Mouse (Mus musculus) heart, postnatal 0 days (tissue): Measurements from ENCODE around the gene Yju2. TPM values are rescaled to one million over a fixed set of nuclear protein-coding genes. Genes with fewer than 3 reads are reported as not detected.
"Not testable (repeated sequence)": the region's sequence is repeated elsewhere in the genome, so short reads cannot be mapped to it uniquely, and the experiment has no call there.

ENCODE experiments used
- ATAC-seq: fragments of 200-750 bp; cut with Nextera tagmentation; 2 replicates; pipeline ENCODE4 v1.8.0; 2017; ENCODE audit warnings: low read depth, moderate number of reproducible peaks, moderate library complexity; ENCODE audit not compliant: insufficient read depth
- DNase-seq: peaks from one replicate; pipeline ENCODE4 v3.0.0-alpha.2; 2016; ENCODE audit warnings: low spot score
- H3K27ac ChIP-seq: fragments of 300-500 bp; sonication (generic); 2 replicates; pipeline ENCODE4 v1.5.1; 2014; ENCODE audit warnings: low read depth, mild to moderate bottlenecking
- H3K27me3 ChIP-seq: fragments of 300-500 bp; sonication (generic); 2 replicates; pipeline ENCODE4 v1.6.1; 2014; ENCODE audit warnings: low read length, mixed read lengths; ENCODE audit not compliant: control insufficient read depth, insufficient read depth
- H3K36me3 ChIP-seq: fragments of 300-500 bp; sonication (generic); replicated peaks from 2 replicates; pipeline ENCODE4 v1.6.1; 2014; ENCODE audit warnings: low read length, mixed read lengths; ENCODE audit not compliant: control insufficient read depth, insufficient read depth
- H3K4me1 ChIP-seq: fragments of 300-500 bp; sonication (generic); 2 replicates; pipeline ENCODE4 v1.6.1; 2014; ENCODE audit warnings: antibody characterized with exemption; ENCODE audit not compliant: control insufficient read depth, insufficient read depth
- H3K4me2 ChIP-seq: fragments of 300-500 bp; sonication (generic); 2 replicates; pipeline ENCODE4 v1.6.1; 2014; ENCODE audit warnings: low read depth, mild to moderate bottlenecking, low read length, moderate library complexity
- H3K4me3 ChIP-seq: fragments of 300-500 bp; sonication (generic); 2 replicates; pipeline ENCODE4 v1.5.1; 2014; ENCODE audit warnings: low read depth, low read length
- H3K9ac ChIP-seq: fragments of 300-500 bp; sonication (generic); replicated peaks from 2 replicates; pipeline ENCODE4 v1.6.1; 2014; ENCODE audit warnings: low read depth, low read length, mixed read lengths
- H3K9me3 ChIP-seq: fragments of 300-500 bp; sonication (generic); replicated peaks from 2 replicates; pipeline ENCODE4 v1.6.1; 2016; ENCODE audit warnings: low read length; ENCODE audit not compliant: control insufficient read depth
- CTCF ChIP-seq: IDR thresholded peaks from 2 replicates; pipeline ENCODE4 v1.5.1; 2016; ENCODE audit warnings: antibody characterized with exemption, control low read depth, low read depth
- EP300 ChIP-seq: IDR thresholded peaks from 2 replicates; pipeline ENCODE4 v1.6.1; 2016; ENCODE audit warnings: antibody characterized with exemption, low read depth
- WGBS: fragments of 180-500 bp; shearing (Covaris S2); extraction: QIAGEN DNeasy Blood & Tissue Kit; methylation state at CpG from one replicate; pipeline ENCODE4 v1.1.7; 2014; 5-methylcytosine and 5-hydroxymethylcytosine counted together
- polyA plus RNA-seq: library from polyadenylated mRNA; unstranded; fragments of >200 nt; fragmentation: Nextera tagmentation; extraction: Ambion mirVana; gene quantifications from 2 replicates; pipeline ENCODE4 v1.2.1, GENCODE M21; 2015
- total RNA-seq: library from RNA; depleted of rRNA; stranded (reverse); fragments of >200 nt; gene quantifications from 2 replicates; pipeline ENCODE4 v1.2.3, GENCODE M21; 2014; ENCODE audit warnings: low replicate concordance; rRNA removed

Gene Yju2
- total RNA-seq (5.9 and 6.4 TPM in 2 replicates), polyA plus RNA-seq (12.3 and 12.8 TPM in 2 replicates)

DNA sequence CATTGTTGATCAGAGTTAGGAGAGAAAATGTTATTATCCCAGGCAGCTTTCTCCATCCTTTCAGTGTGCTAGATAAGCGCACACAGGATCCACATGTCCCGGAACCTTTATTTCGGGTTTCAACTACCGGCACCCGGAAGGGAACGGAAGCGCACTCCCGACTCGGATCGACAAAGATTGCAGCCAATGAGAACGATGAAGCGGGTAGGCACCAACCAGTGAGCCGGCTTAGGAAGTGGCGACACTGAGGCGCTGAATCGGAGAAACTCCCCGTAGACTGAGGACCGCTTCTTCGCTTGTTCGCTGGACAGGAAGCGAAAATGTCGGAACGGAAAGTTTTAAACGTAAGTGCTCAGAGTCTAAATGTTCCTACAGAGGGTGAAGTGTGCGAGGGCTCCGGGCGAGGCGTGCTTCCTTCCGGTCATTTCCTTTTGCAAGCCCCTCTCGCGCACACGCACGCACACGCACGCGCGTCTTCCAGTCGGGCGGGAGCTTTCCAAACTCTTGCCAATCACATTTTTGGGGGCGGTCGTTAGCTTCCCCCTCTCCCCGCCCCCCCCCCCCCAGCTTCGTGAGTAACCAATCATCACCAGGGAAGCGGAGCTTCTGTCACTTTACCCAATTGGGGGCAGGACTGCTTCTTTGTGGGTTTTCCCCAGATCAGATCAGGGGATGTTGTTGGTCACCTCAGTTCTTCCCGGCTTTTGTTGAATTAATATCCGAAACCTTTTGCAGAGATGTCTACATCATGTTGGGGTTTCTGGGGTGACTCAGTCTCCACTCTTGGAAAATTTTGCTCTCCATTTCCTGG, at the start of gene Yju2:
Gene Yju2 (plus strand): TSS at position 182 of the 811 bp plus-strand sequence.
- ATAC-seq (peak; percentile 94), DNase-seq (peak; percentile 96)
- under 1% methylated on average over 44 of the region's 46 CpGs for WGBS
- Histone ChIP-seq H3K4me1 (peaks cover 4% of the 10 kb centered on the region; the same call in 1 of the 2 replicates), H3K27ac (peak within 1 kb of the TSS; percentile 95), H3K27me3 (peaks cover 17% of the 10 kb centered on the region; the same call in 1 of the 2 replicates), H3K4me2 (peak within 1 kb of the TSS; percentile 59), H3K9ac (peak within 1 kb of the TSS; percentile 42), H3K36me3 (peaks cover 24% of the 10 kb centered on the region), H3K9me3 (no peaks in the 10 kb centered on the region), H3K4me3 (peak within 1 kb of the TSS; percentile 55)
- TF ChIP-seq EP300 (peak; percentile 55; the same call in 1 of the 2 replicates), CTCF (no peak)

DNA sequence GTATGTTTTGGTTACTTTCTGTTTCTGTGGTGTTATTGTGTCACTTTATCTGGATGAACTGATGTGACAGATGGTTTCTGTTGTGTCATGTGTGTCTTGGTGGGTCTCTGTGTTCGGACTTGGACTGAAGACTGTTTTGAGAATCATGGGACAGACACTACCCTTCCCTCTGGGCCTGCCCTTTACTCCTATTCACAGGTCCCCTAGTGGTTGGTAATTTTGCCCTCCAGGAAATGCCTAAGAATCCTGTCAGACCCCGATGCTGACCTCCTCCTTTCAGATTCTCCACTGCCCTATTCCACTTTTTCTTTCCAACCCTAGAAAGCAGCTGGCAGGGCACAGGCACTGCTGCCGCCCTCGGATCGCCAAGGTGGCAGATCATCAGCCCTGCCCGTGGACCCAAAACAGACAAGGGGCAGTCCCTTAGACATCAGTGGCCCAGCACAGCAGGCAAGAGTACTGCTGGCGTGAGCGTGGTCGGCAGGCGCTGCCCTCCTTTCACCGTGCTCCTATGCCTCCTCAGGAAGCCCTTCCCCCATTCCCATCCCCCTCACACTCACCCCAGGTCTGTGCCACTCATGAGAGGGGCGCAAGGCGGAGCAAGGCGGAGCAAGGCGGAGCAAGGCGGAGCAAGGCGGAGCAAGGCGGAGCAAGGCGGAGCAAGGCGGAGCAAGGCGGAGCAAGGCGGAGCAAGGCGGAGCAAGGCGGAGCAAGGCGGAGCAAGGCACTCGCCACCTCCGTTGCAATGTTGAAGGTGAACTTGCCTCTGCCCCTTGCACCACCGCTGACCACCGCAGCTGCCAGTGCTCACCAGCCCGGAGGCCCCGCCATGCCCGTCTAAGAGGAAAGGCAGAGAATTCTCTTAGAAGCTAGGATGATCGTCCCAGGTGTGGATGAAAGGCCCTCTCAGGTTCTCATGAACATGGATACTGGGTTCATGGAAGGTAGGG, 27.1 kb upstream of the Yju2 start:
- 1% methylated on average over 31 of the region's 33 CpGs for WGBS
- ATAC-seq, result peak; percentile 84

DNA sequence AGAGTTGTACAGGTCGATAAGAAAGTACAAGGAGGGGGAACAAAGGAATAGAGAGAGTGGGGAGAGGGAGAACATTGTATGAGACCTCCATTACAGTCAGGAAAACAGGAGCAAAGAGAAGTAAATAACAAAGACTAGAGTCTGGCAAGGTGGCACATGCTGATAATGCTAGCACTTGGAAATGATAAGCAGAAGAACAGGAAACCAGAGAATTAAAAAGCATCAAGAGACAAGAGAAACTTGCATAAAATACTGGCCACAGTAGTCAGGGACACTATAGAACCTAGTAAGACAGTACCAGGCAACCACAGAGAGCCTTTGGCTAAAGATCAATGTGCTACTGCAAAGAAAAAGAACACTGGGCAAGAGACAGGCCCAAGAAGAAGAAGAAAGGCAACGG, 26.3 kb upstream of the Yju2 start:
- H3K4me1 ChIP-seq, result no peaks in the 10 kb centered on the region

More for the DNA sequence above, 27.1 kb upstream of the Yju2 start:
- Histone ChIP-seq H3K4me3 (peak overlapping the region; percentile 58), H3K4me2 (peak overlapping the region; percentile 75), H3K27me3 (no peaks in the 10 kb centered on the region), H3K4me1 (no peaks in the 10 kb centered on the region), H3K27ac (peak overlapping the region; percentile 49), H3K9ac (peak overlapping the region; percentile 56), H3K36me3 (no peaks in the 10 kb centered on the region), H3K9me3 (0 out of 2 replicates have a peak, but pooled peaks cover 4% of the 10 kb centered on the region)
- DNase-seq, result peak; percentile 23
- TF ChIP-seq EP300 (no peak), CTCF (0 out of 2 replicates have a peak, but pooled peaks have one; percentile 4)

DNA sequence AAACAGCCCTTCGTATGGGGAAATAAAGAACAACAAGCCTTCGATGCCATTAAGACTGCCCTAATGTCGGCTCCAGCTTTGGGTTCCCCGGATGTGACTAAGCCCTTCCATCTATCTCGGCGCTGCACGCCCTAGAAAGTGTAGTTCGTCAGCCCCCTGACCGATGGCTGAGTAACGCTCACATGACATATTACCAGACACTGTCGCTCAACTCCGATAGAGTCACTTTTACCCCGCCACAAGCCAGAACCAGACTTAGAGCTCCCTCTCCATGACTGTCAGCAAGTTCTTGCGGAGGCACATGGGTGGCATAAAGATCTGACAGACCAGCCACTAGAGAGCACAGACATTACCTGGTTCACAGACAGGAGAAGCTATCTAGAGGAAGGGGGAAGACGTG, 25.7 kb upstream of the Yju2 start:
- ATAC-seq (no peak), DNase-seq (no peak)
- H3K4me2 ChIP-seq, result no peak overlapping the region
- H3K36me3 ChIP-seq, result no peaks in the 10 kb centered on the region
- H3K9me3 ChIP-seq, result 0 out of 2 replicates have a peak, but pooled peaks cover 8% of the 10 kb centered on the region
- H3K27me3 ChIP-seq, result no peaks in the 10 kb centered on the region
- no peak overlapping the region for H3K9ac ChIP-seq
- no peaks in the 10 kb centered on the region for H3K4me1 ChIP-seq
- H3K27ac ChIP-seq, result no peak overlapping the region
- WGBS, result 87% methylated on average over 15 of the region's 15 CpGs
- H3K4me3 ChIP-seq, result no peak overlapping the region
- TF ChIP-seq CTCF, result no peak
- TF ChIP-seq EP300, result no peak

More for the DNA sequence above, 26.3 kb upstream of the Yju2 start:
- no peak for ATAC-seq
- no peaks in the 10 kb centered on the region for H3K27me3 ChIP-seq
- no peak overlapping the region for H3K9ac ChIP-seq
- H3K27ac ChIP-seq, result no peak overlapping the region
- H3K36me3 ChIP-seq, result no peaks in the 10 kb centered on the region
- H3K9me3 ChIP-seq, result 0 out of 2 replicates have a peak, but pooled peaks cover 4% of the 10 kb centered on the region
- peak overlapping the region; percentile 75 for H3K4me2 ChIP-seq
- no peak for DNase-seq
- 64% methylated on average over 2 of the region's 2 CpGs for WGBS
- TF ChIP-seq EP300 (no peak), CTCF (no peak)
- no peak overlapping the region for H3K4me3 ChIP-seq

DNA sequence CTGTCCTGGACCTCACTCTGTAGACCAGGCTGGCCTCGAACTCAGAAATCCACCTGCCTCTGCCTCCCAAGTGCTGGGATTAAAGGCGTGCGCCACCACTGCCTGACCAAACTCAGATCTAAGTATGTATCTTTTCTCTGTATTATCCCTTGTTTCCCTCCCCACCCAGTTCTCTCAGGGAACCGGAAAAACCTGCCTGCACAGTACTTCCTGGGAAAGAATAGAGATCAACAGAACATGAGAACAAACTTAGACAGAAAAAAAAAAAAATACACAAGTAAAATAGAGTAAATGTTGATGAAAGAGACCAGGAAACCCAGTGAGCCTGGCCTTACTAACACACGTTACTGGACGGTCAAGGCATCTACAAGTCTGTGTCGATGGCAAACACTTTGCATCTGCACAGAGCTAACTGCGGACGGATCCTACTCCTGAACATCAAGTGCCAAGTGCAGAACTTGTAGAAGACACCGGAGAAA, 14.5 kb upstream of the Yju2 start:
- not testable (repeated sequence) for H3K9me3 ChIP-seq, H3K4me1 ChIP-seq, DNase-seq, ATAC-seq, H3K27me3 ChIP-seq
- H3K36me3 ChIP-seq, result peaks cover 13% of the 10 kb centered on the region; the same call in 1 of the 2 replicates
- H3K9ac ChIP-seq, result peak overlapping the region; percentile 61
- H3K4me3 ChIP-seq, result peak overlapping the region; percentile 47
- 20% methylated on average over 10 of the region's 10 CpGs for WGBS
- 0 out of 2 replicates have a peak, but pooled peaks have one; percentile 15 for TF ChIP-seq EP300
- H3K4me2 ChIP-seq, result peak overlapping the region; percentile 72
- peak overlapping the region; percentile 97 for H3K27ac ChIP-seq

DNA sequence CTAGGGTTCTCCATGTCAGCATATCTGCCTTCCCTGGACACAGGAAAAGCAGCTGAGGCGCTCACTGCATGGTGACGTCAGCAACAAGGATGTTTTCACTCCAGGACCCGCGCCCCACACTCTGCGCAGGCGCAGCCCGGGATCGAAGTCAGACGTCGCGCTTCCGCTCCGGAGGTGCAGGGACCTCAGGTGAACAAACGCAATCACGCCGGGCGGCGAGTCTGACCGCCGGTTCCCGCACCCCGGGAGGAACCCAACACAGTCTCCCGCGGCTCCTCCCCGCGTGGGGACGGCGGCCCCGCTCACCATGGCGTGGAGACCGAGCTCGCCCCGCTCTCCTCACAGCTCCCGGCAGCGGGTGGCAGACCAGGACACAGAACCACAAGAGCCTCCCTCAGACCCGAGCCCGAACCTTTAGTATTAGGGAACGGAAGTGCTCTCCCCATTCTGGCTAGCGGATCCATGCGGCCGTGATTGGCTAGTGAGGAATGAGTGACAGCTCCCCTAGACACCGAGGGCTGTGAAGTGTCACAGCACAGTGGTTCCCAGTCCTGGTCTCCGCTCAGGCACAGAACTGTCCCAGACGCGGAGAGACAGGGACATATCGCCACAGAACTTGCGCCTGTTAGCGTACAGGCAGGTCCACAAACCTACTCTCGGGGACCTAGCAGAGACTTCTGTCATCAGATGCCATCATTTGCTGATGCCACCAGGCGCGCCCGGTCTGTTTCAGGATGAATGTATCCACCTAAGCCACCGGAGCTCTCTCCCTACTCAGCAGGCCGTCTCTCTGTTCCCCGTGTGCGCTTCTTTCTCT, 13.8 kb upstream of the Yju2 start:
- peak overlapping the region; percentile 72 for H3K4me2 ChIP-seq
- H3K27ac ChIP-seq, result peak overlapping the region; percentile 97
- DNase-seq (peak; percentile 81), ATAC-seq (peak; percentile 98)
- not testable (repeated sequence) for H3K9me3 ChIP-seq, H3K4me1 ChIP-seq, H3K27me3 ChIP-seq
- peak overlapping the region; percentile 47 for H3K4me3 ChIP-seq
- WGBS, result under 1% methylated on average over 55 of the region's 56 CpGs
- peak overlapping the region; percentile 61 for H3K9ac ChIP-seq
- H3K36me3 ChIP-seq, result peaks cover 13% of the 10 kb centered on the region; the same call in 1 of the 2 replicates
